Mouse (Mus musculus) thymus, postnatal 36 days (tissue): ENCODE results near the gene Dock7.

Experiments
- DNase-seq, 2 experiments: peaks; one replicate each; pipeline ENCODE4 v3.0.0; 2022; ENCODE audit warnings: mixed read lengths in 2 of 2

Gene Dock7

GRCm38 (mm10) chr4:99120211-99121122 lies at the start of gene Dock7:
Gene Dock7 (minus strand): TSS chr4:99120915.
- peak; percentile 13 to 19 for DNase-seq

- DNase-seq, result no peak
These were observed 48.2 kb upstream of the Dock7 start for GRCm38 (mm10) chr4:99168869-99169268.

GRCm38 (mm10) chr4:99163547-99163946 lies 42.8 kb upstream of the Dock7 start:
- no peak for DNase-seq

GRCm38 (mm10) chr4:99163001-99163400 lies 42.3 kb upstream of the Dock7 start:
- DNase-seq, result no peak

DNA sequence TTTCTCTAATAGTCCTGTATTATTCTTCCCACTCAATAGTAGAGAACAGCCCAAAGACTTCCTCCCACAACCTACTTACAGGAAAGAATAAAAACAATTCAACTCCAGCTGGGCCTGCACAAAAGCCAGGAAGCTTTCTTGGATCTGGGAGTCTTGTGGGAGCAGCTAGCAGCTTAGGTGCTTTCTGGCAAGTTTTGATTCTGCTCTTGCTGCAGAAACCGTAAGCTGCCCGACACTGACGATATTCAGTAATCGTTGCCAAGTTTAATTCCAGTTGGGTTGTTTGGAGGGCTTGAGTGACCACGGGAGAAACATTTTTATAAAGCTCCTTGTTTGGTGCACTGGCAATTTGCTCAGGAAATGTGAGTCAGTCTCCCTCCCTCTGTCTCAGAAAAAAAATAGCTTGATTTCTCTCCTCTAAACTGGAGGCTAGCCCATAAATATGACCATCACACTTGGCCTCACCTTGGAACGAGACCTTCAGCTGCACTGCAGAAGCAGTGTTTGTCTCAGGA lies 40.8 kb upstream of the Dock7 start:
- DNase-seq, result no peak

- no peak for DNase-seq
These were observed 40.2 kb upstream of the Dock7 start for GRCm38 (mm10) chr4:99160899-99161298.

DNA sequence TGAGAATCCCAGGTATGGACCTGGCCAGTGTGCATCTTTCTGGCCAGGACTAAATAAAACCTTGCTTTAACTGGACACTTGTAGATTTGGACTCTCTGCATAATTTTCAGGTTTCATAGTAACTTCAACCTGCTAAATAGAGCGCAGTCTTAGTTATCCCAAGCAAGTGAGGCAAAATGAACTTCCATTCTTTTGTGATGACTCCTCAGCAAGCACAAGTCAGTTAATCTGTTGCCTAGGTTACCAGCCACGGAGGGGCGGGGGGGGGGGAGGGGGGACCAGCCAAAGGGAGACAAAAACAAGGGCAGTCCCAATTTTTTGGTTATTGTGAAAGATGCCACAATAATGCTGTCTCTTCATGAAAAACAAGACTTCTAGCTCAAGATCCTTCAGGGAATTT lies 39.7 kb upstream of the Dock7 start:
- no peak for DNase-seq

DNA sequence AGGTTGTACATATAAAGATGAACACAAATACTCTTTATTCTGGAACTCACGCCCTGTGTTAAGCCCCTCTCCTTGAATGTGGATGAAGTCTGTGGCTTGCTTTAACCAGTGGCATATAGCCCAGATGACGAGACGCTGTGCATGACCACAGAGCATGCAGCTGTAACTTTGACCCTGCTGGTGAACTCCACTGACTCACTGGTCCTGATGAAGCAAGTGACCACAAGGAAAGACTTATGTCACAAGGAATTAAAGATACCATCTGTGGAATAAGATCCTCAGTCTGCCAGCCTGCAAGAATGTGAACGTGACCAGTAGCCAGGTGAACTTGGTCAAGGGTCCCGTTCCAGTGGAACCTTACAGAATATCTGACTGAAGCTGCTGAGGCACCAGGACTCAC lies 37.8 kb upstream of the Dock7 start:
- no peak for DNase-seq

DNA sequence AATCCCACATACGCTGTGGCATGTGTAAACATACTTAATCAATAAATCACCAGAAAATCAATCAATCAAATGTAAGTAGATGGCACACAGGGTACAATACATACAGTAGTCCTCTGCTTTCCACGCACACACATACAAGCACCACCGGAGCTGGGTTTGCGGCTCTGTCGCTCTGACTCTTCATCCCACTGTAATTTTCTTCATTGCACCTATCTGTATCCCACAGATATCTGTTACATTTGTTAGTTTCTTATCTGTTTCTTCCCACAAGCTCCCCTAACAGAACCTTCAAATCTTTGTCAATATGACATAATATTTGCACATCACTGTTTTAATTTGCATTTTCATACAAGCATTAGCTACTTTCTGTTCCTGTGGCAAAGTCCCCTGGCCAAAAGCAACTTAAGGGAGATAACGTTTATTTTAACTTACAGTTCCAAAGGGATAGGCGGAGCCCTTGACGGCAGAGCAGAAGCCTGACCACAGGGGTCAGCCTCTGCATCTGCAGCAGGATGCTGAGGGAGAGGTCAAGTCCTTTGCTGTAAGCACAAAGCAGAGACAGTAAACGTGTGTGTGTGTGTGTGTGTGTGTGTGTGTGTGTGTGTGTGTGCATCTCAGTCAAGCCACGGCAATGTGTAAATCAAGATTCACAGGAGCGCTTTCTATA lies 36.1 kb upstream of the Dock7 start:
- no peak for DNase-seq

- DNase-seq, result no peak
These were observed 31.3 kb upstream of the Dock7 start for GRCm38 (mm10) chr4:99151885-99152558.

GRCm38 (mm10) chr4:99151434-99151833 lies 30.7 kb upstream of the Dock7 start:
- no peak for DNase-seq

DNA sequence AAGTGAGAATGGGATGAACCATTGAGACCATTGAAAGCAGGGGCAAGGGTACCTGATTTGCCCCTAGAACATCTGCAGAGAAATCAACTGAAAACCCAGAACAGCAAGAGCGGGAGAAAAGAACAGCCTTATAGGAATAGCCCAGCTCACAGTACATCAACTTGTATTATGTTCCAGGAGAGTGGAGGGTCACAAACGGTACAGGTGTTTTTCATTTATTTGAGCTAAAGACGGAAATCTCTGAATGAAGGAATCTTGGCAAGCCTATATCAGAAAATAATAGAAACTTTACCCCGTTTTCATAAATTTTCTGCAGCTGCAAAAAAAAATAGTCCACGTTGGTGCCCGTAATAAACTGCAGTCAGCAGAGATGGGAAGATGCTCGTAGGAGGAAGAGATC lies 22.6 kb upstream of the Dock7 start:
- no peak for DNase-seq

DNA sequence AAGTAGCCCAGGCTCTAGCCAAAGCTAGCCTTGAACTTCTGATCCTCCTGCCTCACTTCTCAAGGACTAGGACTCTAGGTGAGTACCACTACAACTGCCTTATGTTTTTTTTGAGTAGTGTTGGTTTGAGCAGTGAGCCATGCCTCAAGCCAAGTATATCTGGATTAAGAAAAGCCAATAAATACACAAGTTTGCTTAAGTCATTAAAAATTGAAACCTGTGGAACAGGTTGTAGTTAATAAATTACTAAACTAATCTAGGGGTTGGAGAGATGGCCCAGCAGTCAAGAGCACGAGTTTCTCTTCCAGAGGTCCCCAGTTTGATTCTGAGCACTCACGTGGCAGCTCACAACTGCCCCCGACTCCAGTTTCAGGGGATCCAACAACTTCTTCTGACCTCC lies 20.9 kb upstream of the Dock7 start:
- no peak for DNase-seq

- DNase-seq, result no peak
These were observed 20.5 kb upstream of the Dock7 start for GRCm38 (mm10) chr4:99141171-99141570.

DNA sequence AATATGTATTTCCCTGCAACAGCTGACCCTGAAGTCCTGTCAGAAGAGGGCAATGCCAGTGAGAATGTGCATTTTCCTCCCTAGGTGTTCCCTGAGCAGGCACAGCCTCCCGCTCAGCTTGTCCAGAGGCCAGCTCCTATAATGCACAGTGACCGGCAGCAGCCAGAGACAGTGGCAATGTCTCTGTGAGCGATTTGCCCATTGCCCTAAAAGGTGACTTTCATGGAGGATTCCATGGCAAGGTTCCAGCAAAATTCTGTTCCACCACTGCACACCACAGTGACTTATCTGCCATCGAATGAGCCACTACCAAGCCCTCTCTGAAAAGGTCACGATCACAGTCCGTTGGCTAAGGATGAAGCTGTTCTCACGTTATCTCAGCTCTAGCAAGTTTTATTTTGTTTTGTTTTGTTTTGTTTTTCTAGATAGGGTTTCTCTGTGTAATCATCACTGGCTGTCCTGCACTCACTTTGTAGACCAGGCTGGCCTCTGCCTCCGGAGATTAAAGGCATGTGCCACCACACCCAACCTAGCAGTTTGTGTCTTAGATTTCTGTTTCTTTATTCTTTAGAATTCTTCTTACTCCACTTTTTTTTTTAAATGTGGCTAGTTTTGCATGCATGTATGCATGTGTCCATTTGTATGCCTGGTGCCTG lies 17.4 kb upstream of the Dock7 start:
- DNase-seq, result no peak

GRCm38 (mm10) chr4:99134522-99134921 lies 13.8 kb upstream of the Dock7 start:
- DNase-seq, result no peak

DNA sequence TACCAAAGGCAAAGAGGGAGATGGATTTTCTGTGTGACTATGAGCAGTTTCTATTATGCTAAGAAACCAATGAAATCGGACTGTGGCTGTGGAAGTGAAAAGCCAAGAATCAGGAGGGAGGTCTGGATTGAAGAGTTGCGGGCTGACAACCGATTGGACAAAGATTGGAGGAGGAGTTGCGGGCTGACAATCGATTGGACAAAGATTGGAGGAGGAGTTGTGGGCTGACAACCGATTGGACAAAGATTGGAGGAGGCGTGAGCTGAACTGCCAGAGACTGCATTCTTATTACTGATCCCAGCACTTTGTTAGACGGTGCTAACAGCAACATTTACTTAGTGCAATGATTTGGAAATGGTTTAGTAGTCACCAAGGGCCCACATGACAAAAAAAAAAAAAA lies 12.6 kb upstream of the Dock7 start:
- DNase-seq, result no peak

DNA sequence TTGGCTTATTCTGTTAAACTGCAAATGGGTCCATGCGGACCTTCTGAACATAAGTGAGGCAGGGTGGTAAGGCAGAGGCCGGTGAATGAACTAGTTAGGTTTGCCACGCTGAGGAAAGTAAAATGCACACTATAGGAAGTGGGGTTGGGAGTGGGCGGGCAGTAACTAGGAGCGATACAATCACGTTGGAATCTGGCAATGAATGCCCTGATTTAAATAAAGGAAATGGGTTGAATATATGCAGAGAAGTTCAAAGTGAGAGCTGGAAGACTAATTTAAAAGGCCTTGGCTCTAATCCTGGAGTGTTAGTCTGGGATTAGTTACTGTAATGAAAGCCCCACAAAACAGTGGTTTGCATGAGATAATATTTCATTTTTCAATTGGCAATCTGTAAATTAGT lies 12.0 kb upstream of the Dock7 start:
- no peak for DNase-seq

- DNase-seq, result no peak
These were observed 10.5 kb upstream of the Dock7 start for GRCm38 (mm10) chr4:99131227-99131653.

DNA sequence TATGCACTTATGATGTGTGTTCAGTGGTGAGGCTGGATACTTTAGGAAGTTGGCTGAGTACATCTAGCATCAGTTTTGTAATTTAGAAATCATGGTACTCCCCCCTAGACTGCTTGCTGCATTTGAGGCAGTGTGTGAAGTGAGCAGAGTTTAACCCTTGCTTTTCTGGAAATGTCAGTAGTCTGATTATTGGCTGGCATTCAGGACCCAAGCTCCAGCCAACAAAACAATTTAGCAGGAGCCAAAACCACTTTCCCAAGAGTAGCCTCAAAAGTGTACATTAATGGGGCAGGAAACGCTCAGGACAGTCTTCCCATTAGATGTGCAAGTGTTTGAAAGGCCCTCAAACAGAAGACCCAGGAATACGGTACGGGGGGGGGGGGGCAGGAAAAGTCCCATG lies 2.8 kb upstream of the Dock7 start:
- DNase-seq, result no peak

DNA sequence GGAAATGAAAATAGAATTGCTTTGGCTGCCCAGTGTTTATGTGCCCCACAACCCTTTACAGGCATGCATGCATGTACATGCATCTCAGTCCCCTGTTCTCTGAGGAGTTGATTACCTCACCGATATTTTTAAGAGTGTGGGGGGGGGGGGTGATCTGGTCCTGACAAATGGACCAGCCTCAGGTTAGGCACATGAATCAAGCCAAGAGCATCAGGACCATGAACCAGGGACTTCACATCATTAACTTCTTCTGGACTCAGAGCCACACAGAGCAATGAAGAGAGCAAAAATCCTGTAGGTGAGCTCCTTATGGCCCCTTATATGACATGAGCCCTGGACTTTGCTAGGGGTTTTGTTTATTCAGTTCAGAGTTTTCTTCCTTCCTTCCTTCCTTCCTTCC lies 2.1 kb upstream of the Dock7 start:
- DNase-seq, result no peak

DNA sequence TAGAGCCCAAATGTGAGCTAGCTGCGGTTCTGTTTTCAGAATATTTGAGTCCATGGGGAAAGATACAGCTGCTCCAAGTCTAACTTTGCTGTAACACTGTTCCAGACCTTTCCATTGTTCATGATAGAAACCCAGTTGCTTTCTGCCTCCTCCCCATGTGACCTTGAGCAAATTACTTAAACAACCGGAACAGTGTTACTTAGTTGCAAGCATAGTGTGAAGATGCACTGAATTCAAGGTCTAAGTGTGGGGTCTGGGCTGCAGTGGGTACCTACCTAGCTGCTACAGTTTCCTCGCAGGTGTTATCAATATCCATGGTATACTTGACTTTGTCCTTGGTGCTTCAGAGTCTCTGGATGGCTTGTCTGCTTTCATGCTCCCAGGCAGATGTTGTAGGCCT lies 1.3 kb upstream of the Dock7 start:
- DNase-seq, result no peak
